Mouse (Mus musculus) skeletal muscle tissue, postnatal 0 days (tissue): Measurements from ENCODE around the gene Tmem181a. TPM values are rescaled to one million over a fixed set of nuclear protein-coding genes. Genes with fewer than 3 reads are reported as not detected.

Source experiments
- polyA plus RNA-seq: library from polyadenylated mRNA; unstranded; fragments of >200 nt; fragmentation: Nextera tagmentation; extraction: Ambion mirVana; gene quantifications from 2 replicates; pipeline ENCODE4 v1.2.1, GENCODE M21; 2015

Gene Tmem181a
- 7.1 and 7.8 TPM in 2 replicates for polyA plus RNA-seq

DNA sequence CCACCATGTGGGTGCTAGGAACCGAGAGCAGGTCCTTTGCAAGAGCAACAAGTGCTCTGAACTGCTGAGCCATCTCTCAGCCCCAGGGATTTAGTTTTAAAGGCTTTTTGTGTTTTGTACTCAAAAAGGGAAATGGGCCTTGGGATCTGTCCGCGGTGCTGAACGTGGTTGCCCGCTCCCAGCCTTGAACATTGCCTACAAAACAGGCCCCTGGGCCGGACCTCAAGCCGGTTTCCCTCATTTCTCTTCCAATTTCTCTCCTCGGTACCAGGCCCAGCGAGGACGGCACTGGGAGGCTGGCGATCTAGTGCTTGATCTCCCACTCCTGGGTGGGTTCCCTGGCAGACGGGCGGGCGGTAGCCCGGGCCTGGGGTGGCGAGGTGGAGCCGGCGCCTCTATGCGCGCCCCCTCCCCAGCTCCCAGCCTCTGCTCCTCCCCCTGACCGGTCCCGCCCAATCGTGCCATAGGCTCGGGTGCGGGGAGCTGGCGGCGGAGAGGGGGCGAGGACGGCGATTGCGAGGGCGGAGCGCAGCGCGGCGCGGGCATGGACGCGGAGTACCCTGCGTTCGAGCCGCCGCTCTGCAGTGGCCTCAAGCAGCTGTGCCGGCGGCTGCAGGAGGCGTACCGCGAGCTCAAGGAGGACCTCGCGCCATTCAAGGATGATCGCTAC is at the start of gene Tmem181a:
Gene Tmem181a (plus strand): TSS at position 461 of the 670 bp plus-strand sequence.

DNA sequence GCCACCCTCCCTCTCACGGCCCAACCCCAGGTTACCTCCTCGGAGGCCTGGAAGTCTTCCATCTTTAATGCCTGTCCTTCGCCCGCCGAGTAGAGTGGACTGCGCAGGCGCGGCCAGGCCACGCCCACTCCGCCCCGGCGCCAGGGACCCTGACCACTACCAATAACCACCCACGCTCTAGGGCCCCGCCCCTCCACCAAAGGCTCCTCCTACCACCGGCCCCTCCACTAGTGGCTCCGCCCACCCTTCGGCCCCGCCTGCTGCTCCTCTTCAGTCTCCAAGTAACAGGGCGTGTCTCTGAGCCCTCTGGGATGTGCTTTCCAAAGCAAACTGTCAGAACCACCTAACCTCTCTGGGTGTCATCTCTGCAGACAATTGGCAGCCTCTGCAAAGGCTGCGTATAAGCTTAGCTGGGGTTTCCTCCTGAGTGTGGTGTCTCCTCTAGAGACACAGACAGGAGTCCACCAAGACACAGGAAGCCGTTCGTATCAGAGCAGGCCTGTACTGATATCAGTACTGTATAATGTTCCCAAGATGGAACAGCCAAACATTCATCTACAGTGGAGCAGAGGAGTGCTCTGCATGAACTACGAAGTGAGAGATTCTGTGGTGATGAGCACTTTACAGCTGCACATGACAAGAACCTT is 60.8 kb downstream of the Tmem181a start, which contains the start of gene Dynlt1a:
Gene Dynlt1a (minus strand): TSS at position 162 of the 647 bp plus-strand sequence.

Other genes with a start within 250 kb of the Tmem181a start
- 6.6 and 8.1 TPM in 2 replicates for gene Serac1, start 177.1 kb upstream of the Tmem181a start, polyA plus RNA-seq
- gene Gtf2h5, start 177.1 kb upstream of the Tmem181a start, polyA plus RNA-seq: 147 and 156 TPM in 2 replicates
- gene Tulp4, start 150.4 kb upstream of the Tmem181a start, polyA plus RNA-seq: 45.3 and 49.1 TPM in 2 replicates
- 5.0 and 7.2 TPM in 2 replicates for gene Dynlt1a, start 60.6 kb downstream of the Tmem181a start, polyA plus RNA-seq
- gene Dynlt1b, start 173.3 kb downstream of the Tmem181a start, polyA plus RNA-seq: 475 and 506 TPM in 2 replicates